9 mouse cellular contexts compared by ENCODE assay signal in the genomic region with DNA sequence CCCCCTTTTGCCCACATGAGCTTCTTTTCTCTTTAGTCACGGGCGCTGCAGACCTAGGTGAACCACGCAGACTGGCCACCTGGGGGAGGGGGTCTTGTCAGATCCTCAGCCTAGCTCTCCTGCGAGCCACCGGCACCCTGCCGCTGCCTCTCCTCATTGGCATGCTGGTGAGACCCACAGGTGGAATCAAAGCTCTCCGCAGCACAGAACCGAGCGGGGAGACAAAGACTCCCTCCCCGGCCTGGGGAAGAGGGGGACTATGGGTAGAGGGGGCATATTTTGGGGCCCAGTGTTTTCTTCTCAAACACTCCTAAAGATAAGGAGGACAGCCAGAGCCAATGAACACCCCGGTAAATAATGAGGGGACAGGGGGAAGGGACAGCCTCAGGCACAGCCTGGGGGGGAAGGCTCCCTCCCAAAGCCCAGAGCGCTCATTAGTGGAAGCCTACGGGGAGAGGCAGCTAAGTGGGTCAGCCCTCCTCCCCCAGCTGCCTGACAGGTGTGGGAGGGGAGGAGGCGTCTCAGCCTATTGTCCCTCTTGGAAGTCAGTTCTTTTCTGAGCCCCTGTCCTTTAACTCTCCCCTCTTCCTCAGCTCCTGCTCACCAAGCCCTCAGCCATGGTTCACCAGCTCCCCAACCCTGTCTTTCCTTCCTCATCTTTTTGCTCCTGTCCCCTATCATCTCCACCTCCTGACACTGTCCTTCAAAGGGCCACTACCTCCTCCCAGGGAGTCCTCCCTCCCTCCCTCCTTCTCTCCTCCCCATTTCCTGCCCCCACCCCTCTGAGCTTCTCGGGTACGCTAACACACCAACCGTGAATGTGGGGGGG. TPM values are rescaled to one million over a fixed set of nuclear protein-coding genes. Genes with fewer than 3 reads are reported as not detected.
DNase-seq lines count a peak whose midpoint lies in the region; ATAC-seq lines count a peak whose summit lies in the region.
"Had no signal": no experiment of that assay in that cellular context is flagged by ENCODE, and none has a peak within 500 bp of the region (broad histone marks: within the 10 kb centered on the region; RNA-seq: fewer than 3 reads in every experiment).

No protein-coding gene starts in this region.

- WGBS in heart, embryonic 13.5 days: 6% methylated on average over 16 of the region's 17 CpGs
- 3% methylated on average over 15 of the region's 17 CpGs for WGBS in embryonic facial prominence, embryonic 11.5 days
- WGBS in intestine, embryonic 16.5 days: 15% methylated on average over 17 of the region's 17 CpGs

- ATAC-seq in heart, embryonic 13.5 days (ENCODE audit: extremely low read depth, insufficient number of reproducible peaks, low FRiP score, low TSS enrichment): no peak
- peak; percentile 15 for ATAC-seq in embryonic facial prominence, embryonic 11.5 days (replicated peaks; ENCODE audit: insufficient number of reproducible peaks, low FRiP score, low TSS enrichment, low read depth)
- ATAC-seq in intestine, embryonic 16.5 days: no peak
- ATAC-seq in erythroid progenitor cell, adult 5-6 weeks (replicated peaks; ENCODE audit: low FRiP score, poor library complexity, severe bottlenecking): no peak

- no peak for DNase-seq in heart, postnatal 36 days
- peak; percentile 57 for DNase-seq in embryonic facial prominence, embryonic 11.5 days (ENCODE audit: low spot score)
- DNase-seq in retina, postnatal 7 days (ENCODE audit: low read depth, low spot score): peak; percentile 57
- no peak for DNase-seq in frontal cortex, postnatal 36 days (ENCODE audit: low spot score in 2 of 2)
- no peak for DNase-seq in spleen, adult 12 weeks (ENCODE audit: low spot score)

- peak overlapping the region; percentile 37; the same call in 1 of the 2 replicates for H3K9ac ChIP-seq in heart, embryonic 13.5 days
- peak overlapping the region; percentile 29 for H3K9ac ChIP-seq in embryonic facial prominence, embryonic 11.5 days (replicated peaks; ENCODE audit: low read length)
- H3K9ac ChIP-seq in intestine, embryonic 16.5 days (ENCODE audit: low read depth, low read length): peak overlapping the region; percentile 19; the same call in 1 of the 2 replicates
- H3K9ac ChIP-seq: liver, embryonic 15.5 days had no signal

- intact Hi-C loops in heart, postnatal 36 days (cut with DNase I): loop anchor here (5.0 kb wide), 1 partner anchor 133 kb away; no protein-coding TSS in a partner anchor

- no peak overlapping the region for H3K27ac ChIP-seq in heart, embryonic 13.5 days (replicated peaks)
- H3K27ac ChIP-seq in embryonic facial prominence, embryonic 11.5 days (replicated peaks; ENCODE audit: low read depth, low read length): peak overlapping the region; percentile 82
- H3K27ac ChIP-seq in intestine, embryonic 16.5 days (ENCODE audit: low read length): peak overlapping the region; percentile 39
- H3K27ac ChIP-seq: liver, embryonic 15.5 days had no signal

- H3K4me1 ChIP-seq in heart, embryonic 13.5 days: peaks cover 37% of the 10 kb centered on the region
- H3K4me1 ChIP-seq in embryonic facial prominence, embryonic 11.5 days (ENCODE audit: control insufficient read depth, insufficient read depth, low read length): peaks cover 17% of the 10 kb centered on the region
- peaks cover 23% of the 10 kb centered on the region for H3K4me1 ChIP-seq in intestine, embryonic 16.5 days (ENCODE audit: control insufficient read depth, insufficient read depth, low read length)

- H3K36me3 ChIP-seq in heart, embryonic 13.5 days: peaks cover 25% of the 10 kb centered on the region
- H3K36me3 ChIP-seq in embryonic facial prominence, embryonic 11.5 days (replicated peaks; ENCODE audit: control insufficient read depth, insufficient read depth, low read depth, low read length): peaks cover 7% of the 10 kb centered on the region; the same call in 1 of the 2 replicates
- peaks cover 14% of the 10 kb centered on the region for H3K36me3 ChIP-seq in intestine, embryonic 16.5 days (ENCODE audit: control insufficient read depth, insufficient read depth, low read length)

- H3K4me3 ChIP-seq in heart, embryonic 13.5 days: peak overlapping the region; percentile 6; the same call in 1 of the 2 replicates
- 0 out of 2 replicates have a peak overlapping the region, but pooled peaks have one; percentile 1 for H3K4me3 ChIP-seq in embryonic facial prominence, embryonic 11.5 days (ENCODE audit: low read depth, low read length)
- 0 out of 2 replicates have a peak overlapping the region, but pooled peaks have one; percentile 11 for H3K4me3 ChIP-seq in intestine, embryonic 16.5 days (ENCODE audit: low read length)
- H3K4me3 ChIP-seq: liver, embryonic 15.5 days had no signal

- H3K4me2 ChIP-seq in heart, embryonic 13.5 days: peak overlapping the region; percentile 45
- H3K4me2 ChIP-seq in embryonic facial prominence, embryonic 11.5 days (ENCODE audit: low read depth, low read length): peak overlapping the region; percentile 24
- H3K4me2 ChIP-seq in intestine, embryonic 16.5 days (ENCODE audit: low read depth, low read length): peak overlapping the region; percentile 48
- H3K4me2 ChIP-seq: liver, embryonic 15.5 days had no signal

- H3K9me3 ChIP-seq in heart, embryonic 13.5 days: no peaks in the 10 kb centered on the region
- H3K9me3 ChIP-seq in embryonic facial prominence, embryonic 11.5 days (replicated peaks; ENCODE audit: control insufficient read depth, low read length): no peaks in the 10 kb centered on the region
- H3K9me3 ChIP-seq in intestine, embryonic 16.5 days (ENCODE audit: control insufficient read depth, low read length): no peaks in the 10 kb centered on the region
- H3K9me3 ChIP-seq: liver, embryonic 15.5 days had no signal

- H3K27me3 ChIP-seq in heart, embryonic 13.5 days (replicated peaks): peaks cover 33% of the 10 kb centered on the region
- no peaks in the 10 kb centered on the region for H3K27me3 ChIP-seq in embryonic facial prominence, embryonic 11.5 days (ENCODE audit: control insufficient read depth, insufficient read depth, low read length)
- peaks cover 9% of the 10 kb centered on the region for H3K27me3 ChIP-seq in intestine, embryonic 16.5 days (replicated peaks; ENCODE audit: control insufficient read depth, insufficient read depth, low read length)

RNA-seq across cellular contexts. Expression of gene Sema3f, which starts 25.3 kb away (rescaled TPM):
- 4.5 and 6.3 TPM in 2 replicates for polyA plus RNA-seq in heart, embryonic 13.5 days (2015; fragmentation: Nextera tagmentation; extraction: Ambion mirVana)
- 10 to 100 TPM; 16.0 to 16.9 TPM for total RNA-seq in heart, postnatal 36 days (2021)
- 17.6 and 17.7 TPM in 2 replicates for polyA plus RNA-seq in embryonic facial prominence, embryonic 11.5 days (2014; fragmentation: Nextera tagmentation; extraction: Ambion mirVana)
- 5.7 and 8.3 TPM in 2 replicates for polyA plus RNA-seq in intestine, embryonic 16.5 days (2015; fragmentation: Nextera tagmentation; extraction: Ambion mirVana)
- total RNA-seq in erythroid progenitor cell, adult 5-6 weeks (2015; ENCODE audit: low replicate concordance): not detected in 2 replicates
- total RNA-seq in erythroid progenitor cell, adult 5-6 weeks (2017; ENCODE audit: low replicate concordance): not detected in 2 replicates

RNA-seq across cellular contexts. Expression of gene Rbm5, which starts 35.2 kb away (rescaled TPM):
- polyA plus RNA-seq in heart, embryonic 13.5 days (2015; fragmentation: Nextera tagmentation; extraction: Ambion mirVana): 121 and 125 TPM in 2 replicates
- 10 to 100 TPM; 47.2 to 52.6 TPM for total RNA-seq in heart, postnatal 36 days (2021)
- polyA plus RNA-seq in embryonic facial prominence, embryonic 11.5 days (2014; fragmentation: Nextera tagmentation; extraction: Ambion mirVana): 184 and 198 TPM in 2 replicates
- 127 and 145 TPM in 2 replicates for polyA plus RNA-seq in intestine, embryonic 16.5 days (2015; fragmentation: Nextera tagmentation; extraction: Ambion mirVana)
- 269 and 283 TPM in 2 replicates for total RNA-seq in erythroid progenitor cell, adult 5-6 weeks (2015; ENCODE audit: low replicate concordance)
- 374 and 383 TPM in 2 replicates for total RNA-seq in erythroid progenitor cell, adult 5-6 weeks (2017; ENCODE audit: low replicate concordance)

RNA-seq across cellular contexts. Expression of gene Gnat1, which starts 56.1 kb away (rescaled TPM):
- polyA plus RNA-seq in heart, embryonic 13.5 days (2015; fragmentation: Nextera tagmentation; extraction: Ambion mirVana): 0.90 and 1.3 TPM in 2 replicates
- not detected for total RNA-seq in heart, postnatal 36 days (2021)
- 1.4 TPM in 1 of 2 replicates, not detected in the other for polyA plus RNA-seq in embryonic facial prominence, embryonic 11.5 days (2014; fragmentation: Nextera tagmentation; extraction: Ambion mirVana)
- polyA plus RNA-seq in intestine, embryonic 16.5 days (2015; fragmentation: Nextera tagmentation; extraction: Ambion mirVana): 0.98 and 1.6 TPM in 2 replicates
- total RNA-seq in erythroid progenitor cell, adult 5-6 weeks (2015; ENCODE audit: low replicate concordance): not detected in 2 replicates
- total RNA-seq in erythroid progenitor cell, adult 5-6 weeks (2017; ENCODE audit: low replicate concordance): 1.9 TPM in 1 of 2 replicates, not detected in the other

Comparison
In these comparisons a context has a peak if more than half of its experiments do, and no peak if none do; other contexts are left out.
1. DNase-seq: peak in embryonic facial prominence, embryonic 11.5 days (single experiment) and retina, postnatal 7 days (single experiment); none in heart, postnatal 36 days (0 of 2), frontal cortex, postnatal 36 days (0 of 2) and spleen, adult 12 weeks (single experiment).
2. Peak in every context shown above with its lines, with median percentiles within 50 percentile points of each other: H3K4me2 ChIP-seq, H3K4me3 ChIP-seq and H3K9ac ChIP-seq.